Mouse (Mus musculus) midbrain, embryonic 13.5 days (tissue): ENCODE results near the gene Mepce. TPM values are rescaled to one million over a fixed set of nuclear protein-coding genes. Genes with fewer than 3 reads are reported as not detected.
"Not testable (repeated sequence)": the region's sequence is repeated elsewhere in the genome, so short reads cannot be mapped to it uniquely, and the experiment has no call there.

ENCODE experiments used
- ATAC-seq: fragments of 200-750 bp; cut with Nextera tagmentation; 2 replicates; pipeline ENCODE4 v1.8.0; 2017; ENCODE audit warnings: mild to moderate bottlenecking, moderate TSS enrichment, moderate library complexity
- H3K27ac ChIP-seq: fragments of 300-500 bp; sonication (generic); 2 replicates; pipeline ENCODE4 v1.5.1; 2015; ENCODE audit warnings: inconsistent platforms, mild to moderate bottlenecking, moderate library complexity
- H3K27me3 ChIP-seq: fragments of 300-500 bp; sonication (generic); 2 replicates; pipeline ENCODE4 v1.6.1; 2015; ENCODE audit warnings: mild to moderate bottlenecking, inconsistent platforms
- H3K36me3 ChIP-seq: fragments of 300-500 bp; sonication (generic); 2 replicates; pipeline ENCODE4 v1.6.1; 2015; ENCODE audit warnings: mild to moderate bottlenecking, inconsistent platforms
- H3K4me1 ChIP-seq: fragments of 300-500 bp; sonication (generic); replicated peaks from 2 replicates; pipeline ENCODE4 v1.6.1; 2015; ENCODE audit warnings: inconsistent platforms
- H3K4me2 ChIP-seq: fragments of 300-500 bp; sonication (generic); replicated peaks from 2 replicates; pipeline ENCODE4 v1.6.1; 2015; ENCODE audit warnings: moderate library complexity, mild to moderate bottlenecking, inconsistent platforms
- H3K4me3 ChIP-seq: fragments of 300-500 bp; sonication (generic); replicated peaks from 2 replicates; pipeline ENCODE4 v1.5.1; 2015; ENCODE audit warnings: mild to moderate bottlenecking, inconsistent platforms
- H3K9ac ChIP-seq: fragments of 300-500 bp; sonication (generic); replicated peaks from 2 replicates; pipeline ENCODE4 v1.6.1; 2015; ENCODE audit warnings: mild to moderate bottlenecking, inconsistent platforms
- H3K9me3 ChIP-seq: fragments of 300-500 bp; sonication (generic); 2 replicates; pipeline ENCODE4 v1.6.1; 2016; ENCODE audit warnings: mild to moderate bottlenecking, inconsistent platforms
- WGBS: fragments of 180-500 bp; shearing (Covaris S2); methylation state at CpG from one replicate; pipeline ENCODE4 v1.1.7; 2015; 5-methylcytosine and 5-hydroxymethylcytosine counted together
- polyA plus RNA-seq: library from polyadenylated mRNA; unstranded; fragments of >200 nt; fragmentation: Nextera tagmentation; extraction: Ambion mirVana; gene quantifications from 2 replicates; pipeline ENCODE4 v1.2.1, GENCODE M21; 2015

Gene Mepce
- polyA plus RNA-seq: 10.6 and 11.0 TPM in 2 replicates

DNA sequence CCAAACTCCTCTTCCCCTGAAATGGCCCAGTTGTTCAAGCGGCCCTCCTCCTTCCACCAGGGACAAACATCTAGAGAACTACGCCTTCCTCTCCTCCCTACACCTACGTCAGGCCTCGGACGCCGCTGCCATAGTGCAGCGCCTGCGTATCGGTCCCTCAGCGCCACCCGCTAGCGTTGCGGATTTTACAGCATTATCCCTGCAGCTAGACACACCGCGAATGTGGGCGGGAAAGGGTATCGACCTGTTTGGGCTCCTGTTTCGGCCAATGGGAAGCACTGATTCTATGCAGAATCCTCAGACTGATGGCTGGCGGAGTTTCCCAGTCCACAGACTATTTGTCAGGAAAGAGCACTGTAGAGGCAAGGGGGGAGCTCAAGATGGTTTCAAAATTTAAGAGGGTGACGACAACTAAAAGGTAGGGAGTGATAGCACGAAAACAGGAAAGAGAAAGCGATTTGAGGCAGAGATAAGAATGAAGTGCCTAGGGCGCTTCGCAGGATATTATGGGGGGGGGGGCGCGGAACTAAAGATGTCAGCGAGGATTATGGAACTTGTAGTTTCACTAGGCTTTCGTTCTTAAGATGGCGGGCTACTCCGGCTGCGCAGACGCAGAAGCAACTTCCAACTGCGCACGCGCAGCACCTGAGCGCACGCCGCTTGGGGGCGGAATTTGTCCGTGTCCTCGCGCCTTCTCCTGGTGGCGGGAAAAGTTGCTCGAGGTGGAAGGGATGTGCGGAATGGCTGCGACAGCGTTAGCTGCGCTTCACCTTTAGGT is at the start of gene Mepce, which contains the start of gene Zcwpw1:
Gene Mepce, minus strand, starts transcription at position 505 of the 778 bp plus-strand sequence.
Gene Zcwpw1, plus strand, starts transcription at position 648 of the 778 bp plus-strand sequence.
- H3K27me3 ChIP-seq: peaks cover 12% of the 10 kb centered on the region
- H3K4me3 ChIP-seq: peak within 1 kb of the TSS; percentile 84
- peak; percentile 76 for ATAC-seq
- H3K36me3 ChIP-seq: peaks cover 25% of the 10 kb centered on the region
- H3K4me1 ChIP-seq: peaks cover 36% of the 10 kb centered on the region
- no peaks in the 10 kb centered on the region for H3K9me3 ChIP-seq
- under 1% methylated on average over 48 of the region's 48 CpGs for WGBS
- H3K27ac ChIP-seq: peak within 1 kb of the TSS; percentile 98
- H3K4me2 ChIP-seq: peak within 1 kb of the TSS; percentile 98
- H3K9ac ChIP-seq: peak within 1 kb of the TSS; percentile 98

- not testable (repeated sequence) for H3K4me2 ChIP-seq, H3K9me3 ChIP-seq, H3K9ac ChIP-seq, H3K4me3 ChIP-seq, H3K27me3 ChIP-seq, ATAC-seq, H3K27ac ChIP-seq, H3K4me1 ChIP-seq, H3K36me3 ChIP-seq
Observed at GRCm38 (mm10) chr5:137837110-137837509, 49.7 kb upstream of the Mepce start.

- Histone ChIP-seq H3K27me3 (no peaks in the 10 kb centered on the region), H3K36me3 (no peaks in the 10 kb centered on the region), H3K9me3 (no peaks in the 10 kb centered on the region), H3K27ac (no peak overlapping the region), H3K4me3 (no peak overlapping the region), H3K9ac (no peak overlapping the region), H3K4me2 (no peak overlapping the region), H3K4me1 (no peaks in the 10 kb centered on the region)
- no peak for ATAC-seq
Observed at GRCm38 (mm10) chr5:137836611-137837010, 49.2 kb upstream of the Mepce start.

GRCm38 (mm10) chr5:137835966-137836520 is 48.6 kb upstream of the Mepce start, which contains the start of gene Pilra:
Gene Pilra (minus strand): TSS chr5:137836281.
- not testable (repeated sequence) for H3K36me3 ChIP-seq, H3K4me3 ChIP-seq, H3K4me2 ChIP-seq, H3K27ac ChIP-seq, H3K27me3 ChIP-seq, H3K4me1 ChIP-seq, H3K9ac ChIP-seq, H3K9me3 ChIP-seq, ATAC-seq
- 53% methylated on average over 2 of the region's 2 CpGs for WGBS

GRCm38 (mm10) chr5:137833500-137833899 is 46.0 kb upstream of the Mepce start:
- ATAC-seq: no peak
- H3K4me2 ChIP-seq: no peak overlapping the region
- no peak overlapping the region for H3K4me3 ChIP-seq
- H3K9me3 ChIP-seq: no peaks in the 10 kb centered on the region
- no peak overlapping the region for H3K9ac ChIP-seq
- no peak overlapping the region for H3K27ac ChIP-seq
- H3K4me1 ChIP-seq: no peaks in the 10 kb centered on the region
- no peaks in the 10 kb centered on the region for H3K27me3 ChIP-seq
- WGBS: 61% methylated on average over 4 of the region's 4 CpGs
- H3K36me3 ChIP-seq: no peaks in the 10 kb centered on the region

- Histone ChIP-seq H3K4me1 (no peaks in the 10 kb centered on the region), H3K4me3 (no peak overlapping the region), H3K36me3 (no peaks in the 10 kb centered on the region), H3K27me3 (no peaks in the 10 kb centered on the region), H3K9ac (no peak overlapping the region), H3K27ac (no peak overlapping the region), H3K9me3 (no peaks in the 10 kb centered on the region), H3K4me2 (no peak overlapping the region)
- ATAC-seq: no peak
- WGBS: 82% methylated on average over 6 of the region's 6 CpGs
Observed at GRCm38 (mm10) chr5:137831506-137831905, 44.1 kb upstream of the Mepce start.

DNA sequence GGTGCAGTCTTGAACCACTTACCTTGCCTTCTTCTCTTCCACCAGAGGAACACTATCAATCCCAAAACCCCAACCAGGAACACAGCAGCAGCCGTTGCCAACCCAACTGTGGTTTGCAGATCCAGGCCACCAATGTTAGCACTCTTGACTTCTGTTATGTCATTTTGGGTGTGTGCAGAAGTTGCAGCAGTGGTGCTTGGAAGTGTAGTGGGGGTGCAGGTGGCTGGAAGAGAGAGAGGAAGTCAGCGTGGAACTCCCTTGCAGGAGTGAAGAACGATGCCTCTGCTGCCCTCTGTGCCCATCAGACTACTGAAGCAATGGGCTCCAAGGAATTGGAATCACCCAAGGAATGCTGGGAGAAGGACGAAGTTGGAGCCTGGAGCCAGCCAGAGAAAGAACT is 43.7 kb upstream of the Mepce start:
- H3K4me1 ChIP-seq: no peaks in the 10 kb centered on the region
- 91% methylated on average over 4 of the region's 4 CpGs for WGBS
- H3K36me3 ChIP-seq: no peaks in the 10 kb centered on the region
- H3K9me3 ChIP-seq: no peaks in the 10 kb centered on the region
- no peak overlapping the region for H3K9ac ChIP-seq
- H3K4me2 ChIP-seq: no peak overlapping the region
- no peaks in the 10 kb centered on the region for H3K27me3 ChIP-seq
- ATAC-seq: no peak
- no peak overlapping the region for H3K4me3 ChIP-seq
- no peak overlapping the region for H3K27ac ChIP-seq

DNA sequence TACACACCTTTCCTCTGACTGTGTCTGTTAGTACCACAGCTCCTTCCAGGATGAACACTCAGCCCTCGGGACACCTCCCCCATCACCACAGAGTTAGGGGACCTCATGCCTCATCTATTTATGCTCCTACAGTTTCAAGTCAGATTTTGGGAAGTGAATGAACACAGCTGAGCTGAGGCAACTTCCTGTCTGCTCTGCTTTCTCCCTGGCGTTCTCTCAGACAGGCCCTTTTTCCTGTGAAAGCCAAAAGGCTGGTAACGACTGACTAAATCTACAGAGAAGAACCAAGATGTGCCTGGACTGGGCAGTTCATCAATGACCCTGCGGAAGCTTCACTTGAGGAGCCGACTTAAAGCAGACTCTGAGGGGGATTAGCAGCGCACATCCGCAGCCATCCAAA is 42.8 kb upstream of the Mepce start:
- WGBS: 84% methylated on average over 7 of the region's 7 CpGs
- ATAC-seq: no peak
- Histone ChIP-seq H3K36me3 (no peaks in the 10 kb centered on the region), H3K27me3 (no peaks in the 10 kb centered on the region), H3K4me2 (no peak overlapping the region), H3K4me3 (no peak overlapping the region), H3K9ac (no peak overlapping the region), H3K4me1 (no peaks in the 10 kb centered on the region), H3K9me3 (no peaks in the 10 kb centered on the region), H3K27ac (no peak overlapping the region)

GRCm38 (mm10) chr5:137828694-137829093 is 41.2 kb upstream of the Mepce start:
- H3K27ac ChIP-seq: no peak overlapping the region
- WGBS: 89% methylated on average over 6 of the region's 6 CpGs
- no peak for ATAC-seq
- H3K4me3 ChIP-seq: no peak overlapping the region
- no peaks in the 10 kb centered on the region for H3K27me3 ChIP-seq
- H3K9me3 ChIP-seq: no peaks in the 10 kb centered on the region
- H3K36me3 ChIP-seq: no peaks in the 10 kb centered on the region
- H3K4me2 ChIP-seq: no peak overlapping the region
- H3K4me1 ChIP-seq: no peaks in the 10 kb centered on the region
- no peak overlapping the region for H3K9ac ChIP-seq

DNA sequence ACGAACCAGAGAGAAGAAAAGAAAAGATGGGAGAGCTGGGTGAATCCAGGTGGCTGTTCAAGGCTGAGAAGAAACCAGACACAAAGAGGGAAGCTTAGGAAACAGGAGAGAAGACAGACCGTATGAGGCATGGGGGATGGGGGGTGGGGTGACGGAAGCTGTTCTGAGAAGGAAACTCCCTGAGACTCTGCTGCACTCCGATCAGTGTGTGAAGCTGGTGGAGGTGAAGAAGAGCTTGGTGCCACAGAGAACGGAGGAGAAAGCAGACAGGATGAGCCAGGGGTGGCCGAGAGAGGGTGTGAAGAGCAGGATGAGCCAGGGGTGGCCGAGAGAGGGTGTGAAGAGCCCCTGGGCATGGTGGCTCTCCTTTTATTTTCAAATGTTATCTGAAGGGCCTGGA is 39.0 kb upstream of the Mepce start:
- H3K27ac ChIP-seq: no peak overlapping the region
- no peaks in the 10 kb centered on the region for H3K4me1 ChIP-seq
- 68% methylated on average over 7 of the region's 7 CpGs for WGBS
- no peak overlapping the region for H3K4me3 ChIP-seq
- ATAC-seq: no peak
- no peaks in the 10 kb centered on the region for H3K9me3 ChIP-seq
- H3K9ac ChIP-seq: no peak overlapping the region
- no peaks in the 10 kb centered on the region for H3K36me3 ChIP-seq
- H3K27me3 ChIP-seq: no peaks in the 10 kb centered on the region
- no peak overlapping the region for H3K4me2 ChIP-seq

- ATAC-seq: no peak
- Histone ChIP-seq H3K4me1 (no peaks in the 10 kb centered on the region), H3K27ac (no peak overlapping the region), H3K27me3 (no peaks in the 10 kb centered on the region), H3K4me3 (no peak overlapping the region), H3K4me2 (no peak overlapping the region), H3K9ac (no peak overlapping the region), H3K9me3 (no peaks in the 10 kb centered on the region), H3K36me3 (no peaks in the 10 kb centered on the region)
- WGBS: 81% methylated on average over 2 of the region's 2 CpGs
Observed at GRCm38 (mm10) chr5:137825971-137826370, 38.5 kb upstream of the Mepce start.

DNA sequence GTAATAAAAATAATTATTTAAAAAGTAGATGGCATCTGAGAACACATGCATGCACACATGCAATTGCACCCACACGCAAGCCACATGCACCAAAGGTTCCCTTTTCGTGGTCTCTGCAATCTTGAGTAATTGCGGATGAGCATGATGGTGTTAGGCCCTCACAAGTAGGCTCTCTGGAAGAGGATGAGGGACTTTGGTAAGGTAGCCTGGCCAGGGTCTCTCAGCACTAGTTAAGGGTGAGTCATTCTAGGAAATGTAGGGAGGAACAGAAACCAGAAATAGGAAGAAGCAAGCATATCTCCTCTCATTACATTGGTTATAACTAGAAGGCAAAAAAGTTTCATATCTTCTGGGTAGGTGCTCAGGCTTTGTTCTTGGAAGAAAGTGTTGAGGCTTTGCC is 37.6 kb upstream of the Mepce start:
- Histone ChIP-seq H3K27ac (no peak overlapping the region), H3K36me3 (no peaks in the 10 kb centered on the region), H3K4me2 (no peak overlapping the region), H3K4me1 (no peaks in the 10 kb centered on the region), H3K27me3 (no peaks in the 10 kb centered on the region), H3K4me3 (no peak overlapping the region), H3K9me3 (no peaks in the 10 kb centered on the region), H3K9ac (no peak overlapping the region)
- ATAC-seq: no peak
- 90% methylated on average over 3 of the region's 3 CpGs for WGBS
